Mouse (Mus musculus): ENCODE data around the gene Slc16a1.

- TF ChIP-seq POLR2A (IDR thresholded peaks at IDR 0.05; ENCODE audit: insufficient read depth, low read depth, low read length) (no peak), CTCF (IDR thresholded peaks at IDR 0.05; ENCODE audit: insufficient read depth, low read depth, low read length) (peak; percentile 71; the same call in 1 of the 2 replicates)
These were observed 62.4 kb downstream of the Slc16a1 start for GRCm38 (mm10) chr3:104700751-104701335.

Measured in olfactory bulb, adult 2 months (tissue).